Comparison of ENCODE assay signal across 29 mouse cellular contexts in genomic region chr11:20116030-20116551, GRCm38 (mm10). TPM values are rescaled to one million over a fixed set of nuclear protein-coding genes. Genes with fewer than 3 reads are reported as not detected.
DNase-seq lines count a peak whose midpoint lies in the region; ATAC-seq and TF ChIP-seq lines count a peak whose summit lies in the region.
"Had no signal": no experiment of that assay in that cellular context is flagged by ENCODE, and none has a peak within 500 bp of the region (broad histone marks: within the 10 kb centered on the region; RNA-seq: fewer than 3 reads in every experiment).

No protein-coding gene starts in this region.

- H3K4me1 ChIP-seq in liver, postnatal 0 days (ENCODE audit: insufficient read depth), result peaks cover 12% of the 10 kb centered on the region; the same call in 1 of the 2 replicates
- H3K4me1 ChIP-seq in hindbrain, embryonic 11.5 days (replicated peaks; ENCODE audit: control insufficient read depth, insufficient read depth, low read length), result no peaks in the 10 kb centered on the region

- no peak for DNase-seq in gastrocnemius, adult 2 months
- no peak for DNase-seq in gastrocnemius, postnatal 10 days
- peak; percentile 8 to 22 for DNase-seq in left cerebral cortex, postnatal 14 days (ENCODE audit: low spot score in 2 of 2)
- DNase-seq in left cerebral cortex, adult 8-10 months (ENCODE audit: low spot score in 2 of 2), result no peak
- DNase-seq in c-Kit-negative CD71-positive TER-119-positive erythroid progenitor cells, embryonic 14.5 days (ENCODE audit: low read depth, low spot score), result peak; percentile 50
- no peak for DNase-seq in liver, postnatal 0 days
- DNase-seq in hindbrain, embryonic 11.5 days (ENCODE audit: low spot score), result no peak
- no peak for DNase-seq in spleen, postnatal 14 days (ENCODE audit: low spot score in 2 of 2)
- DNase-seq: cerebellum, adult 18-20 months; cerebellum, postnatal 10 days; gastrocnemius, postnatal 14 days; heart, postnatal 36 days; kidney, adult 18-20 months; kidney, postnatal 25 days; layer of hippocampus, postnatal 36 days; right cerebral cortex, postnatal 4 days; thymus, postnatal 14 days had no signal

- H3K36me3 ChIP-seq in liver, postnatal 0 days (replicated peaks; ENCODE audit: insufficient read depth, low read length), result no peaks in the 10 kb centered on the region
- H3K36me3 ChIP-seq in hindbrain, embryonic 11.5 days (ENCODE audit: control insufficient read depth, insufficient read depth, low read length), result no peaks in the 10 kb centered on the region
- H3K36me3 ChIP-seq: embryonic facial prominence, embryonic 13.5 days; forebrain, embryonic 10.5 days; forebrain, embryonic 15.5 days; hindbrain, embryonic 13.5 days; kidney, embryonic 15.5 days; limb, embryonic 13.5 days; liver, embryonic 15.5 days; lung, embryonic 15.5 days; midbrain, embryonic 10.5 days; midbrain, embryonic 15.5 days; neural tube, embryonic 15.5 days had no signal

- H3K4me3 ChIP-seq in gastrocnemius, adult 2 months, result no peak overlapping the region
- H3K4me3 ChIP-seq in liver, postnatal 0 days (ENCODE audit: low read depth, low read length), result no peak overlapping the region
- no peak overlapping the region for H3K4me3 ChIP-seq in hindbrain, embryonic 11.5 days (ENCODE audit: low read depth, low read length)
- H3K4me3 ChIP-seq: embryonic facial prominence, embryonic 13.5 days; forebrain, embryonic 10.5 days; forebrain, embryonic 15.5 days; hindbrain, embryonic 13.5 days; kidney, embryonic 15.5 days; limb, embryonic 13.5 days; liver, embryonic 15.5 days; lung, embryonic 15.5 days; midbrain, embryonic 10.5 days; midbrain, embryonic 15.5 days; neural tube, embryonic 15.5 days had no signal

- ATAC-seq in liver, postnatal 0 days, result no peak
- no peak for ATAC-seq in hindbrain, embryonic 11.5 days (ENCODE audit: low FRiP score)
- ATAC-seq: forebrain, embryonic 15.5 days; midbrain, embryonic 15.5 days had no signal

- WGBS in liver, postnatal 0 days (ENCODE audit: insufficient replicate concordance), result 77% methylated on average over 5 of the region's 5 CpGs
- 70% methylated on average over 5 of the region's 5 CpGs for WGBS in hindbrain, embryonic 11.5 days

- H3K9ac ChIP-seq in liver, postnatal 0 days (replicated peaks), result no peak overlapping the region
- H3K9ac ChIP-seq in hindbrain, embryonic 11.5 days (ENCODE audit: low read depth, low read length), result no peak overlapping the region
- H3K9ac ChIP-seq: embryonic facial prominence, embryonic 13.5 days; forebrain, embryonic 15.5 days; hindbrain, embryonic 13.5 days; kidney, embryonic 15.5 days; limb, embryonic 13.5 days; liver, embryonic 15.5 days; lung, embryonic 15.5 days; midbrain, embryonic 15.5 days; neural tube, embryonic 15.5 days had no signal

- H3K9me3 ChIP-seq in liver, postnatal 0 days (ENCODE audit: low read length), result no peaks in the 10 kb centered on the region
- H3K9me3 ChIP-seq in hindbrain, embryonic 11.5 days (ENCODE audit: control insufficient read depth, low read length), result no peaks in the 10 kb centered on the region
- H3K9me3 ChIP-seq: embryonic facial prominence, embryonic 13.5 days; forebrain, embryonic 10.5 days; forebrain, embryonic 15.5 days; hindbrain, embryonic 13.5 days; kidney, embryonic 15.5 days; limb, embryonic 13.5 days; liver, embryonic 15.5 days; lung, embryonic 15.5 days; midbrain, embryonic 10.5 days; midbrain, embryonic 15.5 days; neural tube, embryonic 15.5 days had no signal

- TF ChIP-seq EP300 in liver, postnatal 0 days (IDR thresholded peaks at IDR 0.05; ENCODE audit: low read depth), result no peak

- intact Hi-C loops in gastrocnemius, adult 2 months (cut with DNase I), result no loop called here
- intact Hi-C loops in left cerebral cortex, postnatal 14 days (cut with DNase I), result no loop called here

- TF ChIP-seq CTCF in gastrocnemius, adult 2 months (IDR thresholded peaks at IDR 0.05), result no peak
- TF ChIP-seq CTCF in liver, postnatal 0 days (IDR thresholded peaks at IDR 0.05; ENCODE audit: low read depth), result no peak

- no peaks in the 10 kb centered on the region for H3K27me3 ChIP-seq in liver, postnatal 0 days (ENCODE audit: insufficient read depth, low read length)
- H3K27me3 ChIP-seq in hindbrain, embryonic 11.5 days (ENCODE audit: control insufficient read depth, insufficient read depth, low read length), result no peaks in the 10 kb centered on the region
- H3K27me3 ChIP-seq: embryonic facial prominence, embryonic 13.5 days; forebrain, embryonic 15.5 days; hindbrain, embryonic 13.5 days; kidney, embryonic 15.5 days; limb, embryonic 13.5 days; liver, embryonic 15.5 days; lung, embryonic 15.5 days; midbrain, embryonic 15.5 days; neural tube, embryonic 15.5 days had no signal

- peak overlapping the region; percentile 41; the same call in 1 of the 2 replicates for H3K27ac ChIP-seq in gastrocnemius, adult 2 months
- H3K27ac ChIP-seq in liver, postnatal 0 days (ENCODE audit: low read depth), result peak overlapping the region; percentile 53
- H3K27ac ChIP-seq in hindbrain, embryonic 11.5 days (ENCODE audit: low read depth, low read length), result no peak overlapping the region
- H3K27ac ChIP-seq: embryonic facial prominence, embryonic 13.5 days; forebrain, embryonic 10.5 days; forebrain, embryonic 15.5 days; hindbrain, embryonic 13.5 days; kidney, embryonic 15.5 days; limb, embryonic 13.5 days; liver, embryonic 15.5 days; lung, embryonic 15.5 days; midbrain, embryonic 10.5 days; midbrain, embryonic 15.5 days; neural tube, embryonic 15.5 days had no signal

- no peak overlapping the region for H3K4me2 ChIP-seq in liver, postnatal 0 days (ENCODE audit: low read depth, low read length)
- no peak overlapping the region for H3K4me2 ChIP-seq in hindbrain, embryonic 11.5 days (replicated peaks; ENCODE audit: low read depth, low read length)
- H3K4me2 ChIP-seq: embryonic facial prominence, embryonic 13.5 days; forebrain, embryonic 15.5 days; heart, embryonic 11.5 days; hindbrain, embryonic 13.5 days; kidney, embryonic 15.5 days; limb, embryonic 13.5 days; liver, embryonic 15.5 days; lung, embryonic 15.5 days; midbrain, embryonic 15.5 days; neural tube, embryonic 15.5 days had no signal

RNA-seq across cellular contexts. Expression of gene Actr2, which starts 3.4 kb away (rescaled TPM):
- total RNA-seq in gastrocnemius, adult 2 months (2021), result 10 to 100 TPM; 35.8 to 44.1 TPM
- 10 to 100 TPM; 51.8 to 60.2 TPM for total RNA-seq in gastrocnemius, postnatal 10 days (2021)
- 100 to 1,000 TPM; 293 to 298 TPM for total RNA-seq in left cerebral cortex, postnatal 14 days (2021)
- total RNA-seq in left cerebral cortex, adult 8-10 months (2022), result 100 to 1,000 TPM; 276 to 291 (median 285) TPM
- polyA plus RNA-seq in liver, postnatal 0 days (2015; fragmentation: Nextera tagmentation; extraction: Ambion mirVana), result 49.1 and 54.3 TPM in 2 replicates
- 81.6 and 86.7 TPM in 2 replicates for polyA plus RNA-seq in hindbrain, embryonic 11.5 days (2014; fragmentation: Nextera tagmentation; extraction: Ambion mirVana)

Comparison
In these comparisons a context has a peak if more than half of its experiments do, and no peak if none do; other contexts are left out.
1. DNase-seq: peak in left cerebral cortex, postnatal 14 days (2 of 2) and c-Kit-negative CD71-positive TER-119-positive erythroid progenitor cells, embryonic 14.5 days (single experiment); none in gastrocnemius, adult 2 months (single experiment), gastrocnemius, postnatal 10 days (single experiment), left cerebral cortex, adult 8-10 months (0 of 2), liver, postnatal 0 days (single experiment), hindbrain, embryonic 11.5 days (single experiment) and spleen, postnatal 14 days (0 of 2).
2. RNA of gene Actr2, which starts 3.4 kb away (total RNA-seq): 293 to 298 TPM in left cerebral cortex, postnatal 14 days and 276 to 291 TPM in left cerebral cortex, adult 8-10 months; 51.8 to 60.2 TPM in gastrocnemius, postnatal 10 days and 35.8 to 44.1 TPM in gastrocnemius, adult 2 months; every median in the first group is over 4 times any median in the second.